Mouse (Mus musculus) kidney, embryonic 15.5 days (tissue): ENCODE measurements at regions not wholly inside any gene's neighbourhood (a gene's known extent, or its start where the extent isn't known, plus 50 kb on each side); places are given as distances from the start of the nearest gene placed in this dataset.

Source experiments
- ATAC-seq: fragments of 200-750 bp; cut with Nextera tagmentation; replicated peaks from 2 replicates; pipeline ENCODE4 v1.8.0; 2017; ENCODE audit warnings: moderate TSS enrichment; ENCODE audit not compliant: low FRiP score
- H3K27ac ChIP-seq: fragments of 300-500 bp; sonication (generic); 2 replicates; pipeline ENCODE4 v1.5.1; 2015; ENCODE audit warnings: mild to moderate bottlenecking, inconsistent platforms
- H3K27me3 ChIP-seq: fragments of 300-500 bp; sonication (generic); 2 replicates; pipeline ENCODE4 v1.6.1; 2015; ENCODE audit warnings: inconsistent platforms
- H3K36me3 ChIP-seq: fragments of 300-500 bp; sonication (generic); 2 replicates; pipeline ENCODE4 v1.6.1; 2015; ENCODE audit warnings: inconsistent platforms
- H3K4me1 ChIP-seq: fragments of 300-500 bp; sonication (generic); 2 replicates; pipeline ENCODE4 v1.6.1; 2015; ENCODE audit warnings: inconsistent platforms
- H3K4me2 ChIP-seq: fragments of 300-500 bp; sonication (generic); 2 replicates; pipeline ENCODE4 v1.6.1; 2015; ENCODE audit warnings: moderate library complexity, mild to moderate bottlenecking, inconsistent platforms
- H3K4me3 ChIP-seq: fragments of 300-500 bp; sonication (generic); replicated peaks from 2 replicates; pipeline ENCODE4 v1.5.1; 2015; ENCODE audit warnings: mild to moderate bottlenecking, inconsistent platforms
- H3K9ac ChIP-seq: fragments of 300-500 bp; sonication (generic); 2 replicates; pipeline ENCODE4 v1.6.1; 2015; ENCODE audit warnings: mild to moderate bottlenecking, inconsistent platforms
- H3K9me3 ChIP-seq: fragments of 300-500 bp; sonication (generic); replicated peaks from 2 replicates; pipeline ENCODE4 v1.6.1; 2016; ENCODE audit warnings: inconsistent platforms
- WGBS: fragments of 180-500 bp; shearing (Covaris S2); methylation state at CpG from one replicate; pipeline ENCODE4 v1.1.7; 2015; ENCODE audit warnings: mixed read lengths; 5-methylcytosine and 5-hydroxymethylcytosine counted together

DNA sequence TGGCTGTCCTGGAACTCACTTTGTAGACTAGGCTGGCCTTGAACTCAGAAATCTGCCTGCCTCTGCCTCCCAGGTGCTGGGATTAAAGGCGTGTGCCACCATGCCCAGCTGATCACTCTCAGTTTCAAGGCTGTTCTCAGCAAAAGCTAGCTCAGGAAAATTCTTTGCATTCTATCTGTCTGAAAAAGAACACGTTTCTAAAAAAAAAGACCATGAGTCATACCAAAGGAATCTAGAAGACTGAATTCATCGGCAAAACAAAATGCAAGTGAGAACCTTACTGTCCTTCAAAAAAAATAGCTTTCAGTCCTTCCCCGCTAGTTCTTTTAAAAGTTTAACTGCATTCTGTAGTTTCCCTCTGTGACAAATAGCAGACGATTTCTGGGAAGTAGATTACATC, 596.3 kb upstream of the Syt1 start:
- H3K27ac ChIP-seq: no peak overlapping the region
- no peak overlapping the region for H3K4me3 ChIP-seq
- no peak overlapping the region for H3K9ac ChIP-seq
- no peak overlapping the region for H3K4me2 ChIP-seq
- ATAC-seq: no peak
- H3K36me3 ChIP-seq: no peaks in the 10 kb centered on the region
- no peaks in the 10 kb centered on the region for H3K9me3 ChIP-seq
- WGBS: 56% methylated on average over 5 of the region's 5 CpGs
- no peaks in the 10 kb centered on the region for H3K4me1 ChIP-seq
- no peaks in the 10 kb centered on the region for H3K27me3 ChIP-seq

DNA sequence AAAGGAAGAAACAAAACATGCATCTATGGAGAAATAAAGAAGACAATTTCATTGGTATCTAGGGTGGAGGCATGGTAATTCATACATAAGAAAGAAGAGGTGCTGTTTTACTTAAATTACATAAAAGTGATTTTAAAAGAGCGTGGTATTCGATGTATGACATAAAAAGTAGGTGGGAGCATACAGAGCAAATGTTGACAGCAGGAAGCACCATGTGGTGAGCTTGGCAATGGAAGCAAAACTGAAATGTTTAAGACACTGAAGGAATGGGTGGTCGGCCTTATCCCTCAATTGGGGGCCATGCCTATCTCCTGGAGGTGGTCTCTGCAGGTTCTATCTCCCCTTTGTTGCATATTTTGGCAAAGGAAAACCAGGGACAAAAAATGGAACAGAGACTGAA, 592.5 kb upstream of the Syt1 start:
- no peak overlapping the region for H3K4me3 ChIP-seq
- no peaks in the 10 kb centered on the region for H3K4me1 ChIP-seq
- no peak overlapping the region for H3K4me2 ChIP-seq
- H3K36me3 ChIP-seq: no peaks in the 10 kb centered on the region
- no peak for ATAC-seq
- H3K9ac ChIP-seq: no peak overlapping the region
- H3K9me3 ChIP-seq: no peaks in the 10 kb centered on the region
- H3K27ac ChIP-seq: no peak overlapping the region
- no peaks in the 10 kb centered on the region for H3K27me3 ChIP-seq
- 91% methylated on average over 3 of the region's 3 CpGs for WGBS

DNA sequence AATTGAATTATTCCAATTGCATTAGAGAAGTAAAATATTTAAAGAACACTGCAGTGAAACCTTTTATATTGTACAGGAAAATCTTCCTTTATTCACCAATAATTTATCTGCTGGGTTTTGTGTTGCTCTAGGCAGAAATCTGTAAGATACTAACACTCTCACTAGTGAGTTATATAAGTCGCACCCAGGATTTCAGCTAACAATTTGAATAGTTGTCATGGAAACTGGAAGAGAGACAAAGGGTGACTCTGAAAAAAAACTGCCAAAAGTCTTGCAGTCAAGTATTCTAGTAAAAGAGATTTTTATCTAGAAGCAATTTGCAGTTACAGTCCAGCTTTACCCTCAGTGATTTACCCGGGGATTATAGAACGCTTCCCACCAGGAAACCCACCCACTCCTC, 587.8 kb upstream of the Syt1 start:
- no peaks in the 10 kb centered on the region for H3K36me3 ChIP-seq
- 80% methylated on average over 3 of the region's 3 CpGs for WGBS
- H3K9me3 ChIP-seq: no peaks in the 10 kb centered on the region
- no peaks in the 10 kb centered on the region for H3K4me1 ChIP-seq
- H3K9ac ChIP-seq: no peak overlapping the region
- no peak overlapping the region for H3K4me3 ChIP-seq
- H3K27ac ChIP-seq: no peak overlapping the region
- ATAC-seq: no peak
- no peaks in the 10 kb centered on the region for H3K27me3 ChIP-seq
- no peak overlapping the region for H3K4me2 ChIP-seq

DNA sequence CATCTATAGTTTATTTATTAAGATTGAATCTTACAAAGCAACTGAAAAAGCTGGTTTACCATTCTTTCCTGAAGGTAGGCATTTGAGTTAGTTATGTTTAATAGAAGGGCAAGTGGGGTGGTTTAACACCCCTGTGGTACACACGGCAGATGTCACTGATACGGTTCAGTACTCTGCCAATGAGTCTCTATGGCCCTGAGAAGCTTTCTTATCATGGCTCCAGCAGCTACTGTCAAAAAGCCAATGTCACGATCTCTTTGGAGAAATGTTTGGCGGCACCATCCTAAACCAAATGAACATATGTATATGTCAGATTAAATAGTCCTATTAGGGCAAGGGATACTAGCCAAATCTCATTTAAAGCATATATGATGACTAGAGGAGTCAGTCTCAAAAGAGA, 562.4 kb upstream of the Syt1 start:
- Histone ChIP-seq H3K27ac (no peak overlapping the region), H3K27me3 (no peaks in the 10 kb centered on the region), H3K4me3 (no peak overlapping the region), H3K9ac (no peak overlapping the region), H3K4me1 (no peaks in the 10 kb centered on the region), H3K9me3 (no peaks in the 10 kb centered on the region), H3K4me2 (no peak overlapping the region), H3K36me3 (no peaks in the 10 kb centered on the region)
- 93% methylated on average over 4 of the region's 4 CpGs for WGBS
- ATAC-seq: no peak

- Histone ChIP-seq H3K9ac (no peak overlapping the region), H3K4me1 (no peaks in the 10 kb centered on the region), H3K27ac (no peak overlapping the region), H3K4me2 (no peak overlapping the region), H3K4me3 (no peak overlapping the region), H3K27me3 (no peaks in the 10 kb centered on the region), H3K36me3 (no peaks in the 10 kb centered on the region), H3K9me3 (no peaks in the 10 kb centered on the region)
- 90% methylated on average over 2 of the region's 2 CpGs for WGBS
- no peak for ATAC-seq
Observed at GRCm38 (mm10) chr10:109569798-109570197, 559.0 kb upstream of the Syt1 start.

DNA sequence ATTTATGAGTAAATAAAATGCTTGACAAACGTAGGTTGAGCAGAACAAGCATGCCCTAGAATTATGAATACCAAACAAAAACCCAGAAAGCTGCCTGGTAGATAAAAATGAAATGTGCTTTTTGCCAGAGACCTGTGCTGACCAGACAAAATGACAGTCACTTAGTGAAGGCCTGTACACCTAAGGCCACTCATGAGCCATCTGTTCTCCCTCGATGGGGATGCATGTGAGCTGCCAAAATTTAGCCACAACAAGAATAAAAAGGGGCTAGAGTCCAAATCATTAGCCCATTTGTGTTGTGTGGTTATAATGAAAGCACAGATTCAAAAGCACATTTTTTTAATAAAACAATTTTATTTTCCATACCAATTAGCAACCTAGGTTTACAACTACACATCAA, 555.9 kb upstream of the Syt1 start:
- no peak for ATAC-seq
- H3K4me1 ChIP-seq: no peaks in the 10 kb centered on the region
- WGBS: 76% methylated on average over 2 of the region's 2 CpGs
- no peak overlapping the region for H3K27ac ChIP-seq
- H3K4me3 ChIP-seq: no peak overlapping the region
- no peaks in the 10 kb centered on the region for H3K36me3 ChIP-seq
- H3K27me3 ChIP-seq: no peaks in the 10 kb centered on the region
- no peak overlapping the region for H3K4me2 ChIP-seq
- no peak overlapping the region for H3K9ac ChIP-seq
- no peaks in the 10 kb centered on the region for H3K9me3 ChIP-seq

GRCm38 (mm10) chr10:109561638-109562037, 550.9 kb upstream of the Syt1 start:
- Histone ChIP-seq H3K4me1 (no peaks in the 10 kb centered on the region), H3K27ac (no peak overlapping the region), H3K9me3 (no peaks in the 10 kb centered on the region), H3K4me3 (no peak overlapping the region), H3K9ac (no peak overlapping the region), H3K27me3 (no peaks in the 10 kb centered on the region), H3K4me2 (no peak overlapping the region), H3K36me3 (no peaks in the 10 kb centered on the region)
- 85% methylated on average over 2 of the region's 2 CpGs for WGBS
- no peak for ATAC-seq

- Histone ChIP-seq H3K27me3 (no peaks in the 10 kb centered on the region), H3K4me2 (no peak overlapping the region), H3K9me3 (no peaks in the 10 kb centered on the region), H3K4me1 (no peaks in the 10 kb centered on the region), H3K27ac (no peak overlapping the region), H3K36me3 (no peaks in the 10 kb centered on the region), H3K4me3 (no peak overlapping the region), H3K9ac (no peak overlapping the region)
- ATAC-seq: no peak
- 5% methylated on average over 1 of the region's 1 CpGs for WGBS
Observed at GRCm38 (mm10) chr10:109561094-109561493, 550.3 kb upstream of the Syt1 start.

DNA sequence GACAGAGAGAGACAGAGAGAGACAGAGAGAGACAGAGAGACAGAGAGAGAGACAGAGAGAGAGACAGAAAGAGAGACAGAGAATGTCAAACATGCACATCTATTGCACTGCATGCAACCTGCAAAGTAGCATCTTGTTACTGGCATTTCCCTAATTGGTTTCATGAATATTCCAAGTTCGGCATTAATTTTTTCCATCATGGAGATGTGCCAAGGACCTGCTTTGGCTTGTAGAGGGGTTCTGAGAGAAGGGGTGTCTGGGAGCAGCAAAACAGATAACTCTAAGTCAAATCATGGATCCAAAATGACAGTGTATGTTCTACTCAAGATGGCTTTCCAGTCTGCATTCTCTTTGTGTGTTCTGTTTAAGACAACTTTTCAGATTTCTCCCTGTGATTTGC, 532.5 kb upstream of the Syt1 start:
- no peak overlapping the region for H3K9ac ChIP-seq
- WGBS: 88% methylated on average over 1 of the region's 1 CpGs

DNA sequence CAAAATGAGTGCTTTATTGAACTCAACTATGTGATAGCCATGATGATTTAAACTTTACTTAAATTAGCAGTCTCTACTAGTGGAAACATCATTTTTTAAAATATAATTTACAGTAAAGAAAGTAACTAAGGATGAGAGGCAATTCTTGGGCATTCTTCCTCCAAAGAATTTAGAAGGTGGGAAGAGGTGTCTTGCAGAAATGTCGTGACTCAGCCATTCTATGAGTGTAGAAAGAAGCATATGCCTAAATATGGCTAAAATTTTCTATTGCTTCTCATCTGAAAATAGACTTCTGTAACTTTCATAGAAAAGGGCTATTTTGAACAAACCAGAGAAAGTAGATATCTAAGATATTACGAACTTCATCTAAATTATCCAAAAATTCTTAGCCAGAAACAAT, 529.4 kb upstream of the Syt1 start:
- Histone ChIP-seq H3K27ac (no peak overlapping the region), H3K4me1 (no peaks in the 10 kb centered on the region), H3K27me3 (no peaks in the 10 kb centered on the region), H3K9me3 (no peaks in the 10 kb centered on the region), H3K36me3 (no peaks in the 10 kb centered on the region), H3K9ac (no peak overlapping the region), H3K4me2 (no peak overlapping the region), H3K4me3 (no peak overlapping the region)
- no peak for ATAC-seq
- 85% methylated on average over 2 of the region's 2 CpGs for WGBS

More for the DNA sequence above, 532.5 kb upstream of the Syt1 start:
- no peak overlapping the region for H3K4me2 ChIP-seq
- H3K4me1 ChIP-seq: no peaks in the 10 kb centered on the region
- no peaks in the 10 kb centered on the region for H3K27me3 ChIP-seq
- H3K9me3 ChIP-seq: no peaks in the 10 kb centered on the region
- ATAC-seq: no peak
- no peak overlapping the region for H3K27ac ChIP-seq
- H3K4me3 ChIP-seq: no peak overlapping the region
- H3K36me3 ChIP-seq: no peaks in the 10 kb centered on the region

GRCm38 (mm10) chr10:109528096-109528495, 517.3 kb upstream of the Syt1 start:
- Histone ChIP-seq H3K4me1 (no peaks in the 10 kb centered on the region), H3K27me3 (no peaks in the 10 kb centered on the region), H3K4me3 (no peak overlapping the region), H3K4me2 (no peak overlapping the region), H3K27ac (no peak overlapping the region), H3K9ac (no peak overlapping the region), H3K9me3 (no peaks in the 10 kb centered on the region), H3K36me3 (no peaks in the 10 kb centered on the region)
- ATAC-seq: no peak
- WGBS: 82% methylated on average over 2 of the region's 2 CpGs

DNA sequence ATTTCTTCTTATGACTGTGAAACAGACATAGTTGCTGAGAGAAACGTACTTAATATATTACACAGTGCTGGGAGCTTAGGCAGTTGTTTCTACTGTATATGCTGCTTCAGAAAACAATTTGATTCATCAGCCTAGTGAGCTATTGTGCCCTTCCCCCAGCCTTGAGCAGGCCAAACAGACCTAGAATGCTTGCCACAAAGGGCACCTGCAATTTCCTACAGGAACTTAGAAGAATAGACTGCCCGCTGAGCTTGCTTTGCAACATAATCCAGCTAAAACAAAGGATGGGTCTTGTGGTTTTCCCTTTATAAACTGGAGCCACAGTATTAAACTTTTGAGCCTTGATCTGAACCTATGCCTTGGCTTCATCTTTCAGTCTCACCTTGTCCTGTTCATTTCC, 510.9 kb upstream of the Syt1 start:
- Histone ChIP-seq H3K4me3 (no peak overlapping the region), H3K27me3 (no peaks in the 10 kb centered on the region), H3K27ac (no peak overlapping the region), H3K4me2 (no peak overlapping the region), H3K4me1 (no peaks in the 10 kb centered on the region), H3K36me3 (no peaks in the 10 kb centered on the region), H3K9ac (no peak overlapping the region), H3K9me3 (no peaks in the 10 kb centered on the region)
- ATAC-seq: no peak
- 43% methylated on average over 2 of the region's 2 CpGs for WGBS

GRCm38 (mm10) chr10:109517664-109518063, 506.9 kb upstream of the Syt1 start:
- 66% methylated on average over 1 of the region's 1 CpGs for WGBS
- ATAC-seq: no peak
- Histone ChIP-seq H3K4me1 (no peaks in the 10 kb centered on the region), H3K4me2 (no peak overlapping the region), H3K27ac (no peak overlapping the region), H3K9ac (no peak overlapping the region), H3K4me3 (no peak overlapping the region), H3K36me3 (no peaks in the 10 kb centered on the region), H3K27me3 (no peaks in the 10 kb centered on the region), H3K9me3 (no peaks in the 10 kb centered on the region)
